Mouse (Mus musculus) ES-Bruce4 (cell line): ENCODE data around the gene Krtap4-2.

Experiments
- EP300 ChIP-seq: IDR thresholded peaks from 2 replicates; pipeline ENCODE4 v1.6.1; 2011; ENCODE audit warnings: low read depth, low read length; ENCODE audit not compliant: insufficient read depth
- POLR2A ChIP-seq: IDR thresholded peaks from one replicate; pipeline ENCODE4 v1.8.1; 2011; ENCODE audit warnings: low read length; ENCODE audit not compliant: insufficient read depth

DNA sequence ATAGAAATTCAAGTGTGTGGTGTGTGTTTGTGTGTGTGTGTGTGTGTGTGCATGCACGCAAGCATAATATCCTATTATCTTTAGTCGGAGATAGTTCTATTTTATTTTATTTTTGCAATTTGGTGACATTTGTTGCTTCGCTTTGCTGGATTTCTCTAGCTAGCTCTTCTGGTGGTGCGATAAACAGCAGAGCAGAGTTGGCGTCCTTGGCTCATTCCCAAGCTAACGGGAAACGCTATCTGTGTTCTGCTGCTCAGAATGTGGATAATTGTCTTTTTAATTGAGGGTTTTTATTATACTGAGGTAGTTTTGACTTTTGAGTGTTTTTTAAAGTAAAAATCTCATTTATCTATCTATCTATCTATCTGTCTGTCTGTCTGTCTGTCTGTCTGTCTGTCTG lies 49.8 kb downstream of the Krtap4-2 start:
- TF ChIP-seq POLR2A (no peak), EP300 (no peak)
